Mouse (Mus musculus): ENCODE measurements around the gene Hist1h2bj. TPM values are rescaled to one million over a fixed set of nuclear protein-coding genes. Genes with fewer than 3 reads are reported as not detected.

Gene Hist1h2bj
- total RNA-seq, 2 experiments from 2014 or later = 8.3 to 13.2 TPM

Small RNAs within 50 kb of the gene (microRNA-seq; reads per million reads assigned to microRNA genes)
- gene Gm26300 (0 reads per million in 2 experiments), gene Gm44390 (0 reads per million in 2 experiments), gene Gm44486 (0 reads per million in 2 experiments)

Other genes starting within 250 kb of the Hist1h2bj start
- 10 to 100 TPM; 36.0 to 39.2 TPM for gene Hist1h2bq, start 233.0 kb upstream of the Hist1h2bj start, total RNA-seq (2021)
- gene Hist1h2ao, start 232.7 kb upstream of the Hist1h2bj start, total RNA-seq (2021) = 10 to 100 TPM; 10.7 to 27.7 TPM
- 100 to 1,000 TPM; 262 to 266 TPM for gene Hist1h4m, start 231.5 kb upstream of the Hist1h2bj start, total RNA-seq (2021)
- gene Hist1h4n, start 211.0 kb upstream of the Hist1h2bj start, total RNA-seq (2021) = 10 to 100 TPM; 39.3 to 58.5 TPM
- 10 to 100 TPM in 1 of 2 experiments, not detected in 1; 24.8 TPM for gene Hist1h2ap, start 209.7 kb upstream of the Hist1h2bj start, total RNA-seq (2021)
- 10 to 100 TPM; 36.0 to 38.4 TPM for gene Hist1h2br, start 209.5 kb upstream of the Hist1h2bj start, total RNA-seq (2021)
- gene Zfp184, start 98.1 kb upstream of the Hist1h2bj start, total RNA-seq (2021) = 1 to 10 TPM; 2.5 to 2.9 TPM
- under 1 TPM in 1 of 2 experiments, not detected in 1; 0.12 TPM for gene Pom121l2, start 62.0 kb upstream of the Hist1h2bj start, total RNA-seq (2021)
- 1 to 10 TPM in 1 of 2 experiments, under 1 TPM in 1; 0.58 to 1.3 TPM for gene Prss16, start 33.5 kb upstream of the Hist1h2bj start, total RNA-seq (2021)
- gene Hist1h2ah, start 7.6 kb upstream of the Hist1h2bj start, total RNA-seq (2021) = 10 to 100 TPM in 1 of 2 experiments, 1 to 10 TPM in 1; 4.9 to 45.9 TPM
- 10 to 100 TPM; 11.4 to 16.1 TPM for gene Hist1h2bk, start 7.3 kb upstream of the Hist1h2bj start, total RNA-seq (2021)
- gene Hist1h4i, start 1.9 kb upstream of the Hist1h2bj start, total RNA-seq (2021) = 10 to 100 TPM; 65.4 to 84.2 TPM
- 10 to 100 TPM in 1 of 2 experiments, 1 to 10 TPM in 1; 7.8 to 10.3 TPM for gene Hist1h2ag, start 270 bp upstream of the Hist1h2bj start, total RNA-seq (2021)
- not detected for gene Vmn1r188, start 41.2 kb downstream of the Hist1h2bj start, total RNA-seq (2021)
- gene Vmn1r189, start 62.6 kb downstream of the Hist1h2bj start, total RNA-seq (2021) = not detected
- gene Vmn1r191, start 140.8 kb downstream of the Hist1h2bj start, total RNA-seq (2021) = not detected
- not detected for gene Vmn1r192, start 147.9 kb downstream of the Hist1h2bj start, total RNA-seq (2021)
- gene Vmn1r193, start 179.9 kb downstream of the Hist1h2bj start, total RNA-seq (2021) = not detected
- not detected for gene Vmn1r194, start 201.0 kb downstream of the Hist1h2bj start, total RNA-seq (2021)
- not detected for gene Vmn1r195, start 227.3 kb downstream of the Hist1h2bj start, total RNA-seq (2021)
- not detected for gene Vmn1r196, start 246.7 kb downstream of the Hist1h2bj start, total RNA-seq (2021)

Data from layer of hippocampus, adult 18-20 months (tissue).